Comparison of ENCODE assay signal across 18 mouse cellular contexts in genomic region chr13:41888644-41889043, GRCm38 (mm10). TPM values are rescaled to one million over a fixed set of nuclear protein-coding genes. Genes with fewer than 3 reads are reported as not detected.
A peak's percentile ranks its signal among the peaks of the same experiment; 100 is the strongest.
DNase-seq lines count a peak whose midpoint lies in the region.
"Had no signal": no experiment of that assay in that cellular context is flagged by ENCODE, and none has a peak within 500 bp of the region (broad histone marks: within the 10 kb centered on the region; RNA-seq: fewer than 3 reads in every experiment).

No protein-coding gene starts in this region.

- no peaks in the 10 kb centered on the region for H3K4me1 ChIP-seq in heart, embryonic 10.5 days

- 77% methylated on average over 2 of the region's 2 CpGs for WGBS in heart, embryonic 10.5 days

- DNase-seq in fat pad, adult 2 months (ENCODE audit: extremely low read depth, low read depth, low spot score), result peak; percentile 65
- peak; percentile 69 for DNase-seq in gonadal fat pad, adult 2 months (ENCODE audit: low read depth)
- DNase-seq in urinary bladder, postnatal 25 days (ENCODE audit: low spot score), result no peak
- DNase-seq in heart, embryonic 10.5 days (ENCODE audit: low spot score), result no peak
- DNase-seq: adrenal gland, adult 2 months; adrenal gland, adult 8-10 months; adrenal gland, postnatal 10 days; adrenal gland, postnatal 14 days; adrenal gland, postnatal 25 days; adrenal gland, postnatal 36 days; B cell, adult 2 months; cerebellum, adult 11 months; cerebellum, adult 11-12 months; cerebellum, adult 18-20 months had no signal

- no peak overlapping the region for H3K27ac ChIP-seq in heart, embryonic 10.5 days

- no peaks in the 10 kb centered on the region for H3K36me3 ChIP-seq in heart, embryonic 10.5 days
- H3K36me3 ChIP-seq: G1E had no signal

- no peaks in the 10 kb centered on the region for H3K27me3 ChIP-seq in heart, embryonic 10.5 days (ENCODE audit: insufficient read depth, poor library complexity, severe bottlenecking)
- H3K27me3 ChIP-seq: CH12.LX, Patski had no signal

- H3K4me3 ChIP-seq in heart, embryonic 10.5 days, result no peak overlapping the region

- H3K9me3 ChIP-seq in heart, embryonic 10.5 days, result no peaks in the 10 kb centered on the region
- H3K9me3 ChIP-seq: G1E had no signal

RNA-seq across cellular contexts. Expression of gene Adtrp, which starts 41.2 kb away (rescaled TPM):
- polyA plus RNA-seq in gonadal fat pad, adult 2 months (2012; rRNA removed), result 8.0 and 8.8 TPM in 2 replicates
- 0.17 and 0.60 TPM in 2 replicates for polyA plus RNA-seq in heart, embryonic 10.5 days (2016; fragmentation: Nextera tagmentation; extraction: Ambion mirVana)
- polyA plus RNA-seq: C2C12, G1E, Patski had no signal

Comparison
In these comparisons a context has a peak if more than half of its experiments do, and no peak if none do; other contexts are left out.
1. DNase-seq: peak in fat pad, adult 2 months (single experiment) and gonadal fat pad, adult 2 months (single experiment); none in urinary bladder, postnatal 25 days (single experiment) and heart, embryonic 10.5 days (single experiment).